Mouse (Mus musculus): ENCODE data around the gene 4921504E06Rik.

- TF ChIP-seq POLR2A (IDR thresholded peaks at IDR 0.05; ENCODE audit: borderline replicate concordance, extremely low read depth, low read depth, low read length) (no peak), CTCF (IDR thresholded peaks at IDR 0.05; ENCODE audit: insufficient read depth, low read length) (no peak)
These were observed 42.7 kb upstream of the 4921504E06Rik start for GRCm38 (mm10) chr2:19596426-19596825.
